Mouse (Mus musculus) midbrain, embryonic 15.5 days (tissue): ENCODE measurements around the gene Ptprcap. TPM values are rescaled to one million over a fixed set of nuclear protein-coding genes. Genes with fewer than 3 reads are reported as not detected.

Experiments
- ATAC-seq: fragments of 200-750 bp; cut with Nextera tagmentation; replicated peaks from 2 replicates; pipeline ENCODE4 v1.8.0; 2017; ENCODE audit warnings: moderate TSS enrichment
- H3K27ac ChIP-seq: fragments of 300-500 bp; sonication (generic); 2 replicates; pipeline ENCODE4 v1.5.1; 2015; ENCODE audit warnings: mild to moderate bottlenecking, inconsistent platforms
- H3K27me3 ChIP-seq: fragments of 300-500 bp; sonication (generic); replicated peaks from 2 replicates; pipeline ENCODE4 v1.6.1; 2015; ENCODE audit warnings: inconsistent platforms
- H3K36me3 ChIP-seq: fragments of 300-500 bp; sonication (generic); replicated peaks from 2 replicates; pipeline ENCODE4 v1.6.1; 2015; ENCODE audit warnings: inconsistent platforms
- H3K4me1 ChIP-seq: fragments of 300-500 bp; sonication (generic); 2 replicates; pipeline ENCODE4 v1.6.1; 2015; ENCODE audit warnings: inconsistent platforms
- H3K4me2 ChIP-seq: fragments of 300-500 bp; sonication (generic); 2 replicates; pipeline ENCODE4 v1.6.1; 2015; ENCODE audit warnings: inconsistent platforms, mild to moderate bottlenecking, moderate library complexity
- H3K4me3 ChIP-seq: fragments of 300-500 bp; sonication (generic); 2 replicates; pipeline ENCODE4 v1.5.1; 2015; ENCODE audit warnings: mild to moderate bottlenecking, inconsistent platforms
- H3K9ac ChIP-seq: fragments of 300-500 bp; sonication (generic); 2 replicates; pipeline ENCODE4 v1.6.1; 2015; ENCODE audit warnings: mild to moderate bottlenecking, inconsistent platforms
- H3K9me3 ChIP-seq: fragments of 300-500 bp; sonication (generic); 2 replicates; pipeline ENCODE4 v1.6.1; 2016; ENCODE audit warnings: inconsistent platforms
- WGBS: fragments of 180-500 bp; shearing (Covaris S2); methylation state at CpG from one replicate; pipeline ENCODE4 v1.1.7; 2015; ENCODE audit warnings: mixed read lengths; 5-methylcytosine and 5-hydroxymethylcytosine counted together
- polyA plus RNA-seq: library from polyadenylated mRNA; unstranded; fragments of >200 nt; fragmentation: Nextera tagmentation; extraction: Ambion mirVana; gene quantifications from 2 replicates; pipeline ENCODE4 v1.2.1, GENCODE M21; 2015

Ptprcap gene
- polyA plus RNA-seq, 1 experiment from 2014 or later, result 0.96 TPM

GRCm38 (mm10) chr19:4181892-4182291 is 28.5 kb downstream of the Ptprcap start:
- 43% methylated on average over 3 of the region's 3 CpGs for WGBS
- ATAC-seq, result no peak; the same call in 1 of the 2 replicates
- Histone ChIP-seq H3K4me2 (no peak overlapping the region), H3K27me3 (0 out of 2 replicates have a peak, but pooled peaks cover 2% of the 10 kb centered on the region), H3K9ac (no peak overlapping the region), H3K4me3 (no peak overlapping the region), H3K4me1 (peaks cover 9% of the 10 kb centered on the region), H3K9me3 (no peaks in the 10 kb centered on the region), H3K27ac (no peak overlapping the region), H3K36me3 (no peaks in the 10 kb centered on the region)

- no peak overlapping the region for H3K9ac ChIP-seq
- H3K9me3 ChIP-seq, result no peaks in the 10 kb centered on the region
- 78% methylated on average over 2 of the region's 2 CpGs for WGBS
These were observed 30.3 kb downstream of the Ptprcap start for GRCm38 (mm10) chr19:4183689-4184088.

GRCm38 (mm10) chr19:4184976-4185975 is 31.9 kb downstream of the Ptprcap start:
- no peaks in the 10 kb centered on the region for H3K27me3 ChIP-seq
- no peak for ATAC-seq

More at GRCm38 (mm10) chr19:4183689-4184088, 30.3 kb downstream of the Ptprcap start:
- Histone ChIP-seq H3K4me1 (peaks cover 9% of the 10 kb centered on the region), H3K27ac (no peak overlapping the region), H3K27me3 (no peaks in the 10 kb centered on the region), H3K4me2 (no peak overlapping the region), H3K4me3 (no peak overlapping the region), H3K36me3 (no peaks in the 10 kb centered on the region)
- ATAC-seq, result no peak

GRCm38 (mm10) chr19:4187303-4187702 is 33.9 kb downstream of the Ptprcap start:
- 75% methylated on average over 3 of the region's 3 CpGs for WGBS
- H3K4me2 ChIP-seq, result no peak overlapping the region
- H3K27me3 ChIP-seq, result no peaks in the 10 kb centered on the region
- H3K9ac ChIP-seq, result no peak overlapping the region
- H3K4me1 ChIP-seq, result peaks cover 2% of the 10 kb centered on the region; the same call in 1 of the 2 replicates
- no peak for ATAC-seq
- no peaks in the 10 kb centered on the region for H3K9me3 ChIP-seq
- H3K4me3 ChIP-seq, result no peak overlapping the region
- H3K27ac ChIP-seq, result no peak overlapping the region
- no peaks in the 10 kb centered on the region for H3K36me3 ChIP-seq

More at GRCm38 (mm10) chr19:4184976-4185975, 31.9 kb downstream of the Ptprcap start:
- H3K9me3 ChIP-seq, result no peaks in the 10 kb centered on the region
- H3K4me3 ChIP-seq, result no peak overlapping the region
- no peak overlapping the region for H3K27ac ChIP-seq
- WGBS, result 59% methylated on average over 15 of the region's 15 CpGs
- H3K9ac ChIP-seq, result no peak overlapping the region
- no peak overlapping the region for H3K4me2 ChIP-seq
- no peaks in the 10 kb centered on the region for H3K36me3 ChIP-seq
- H3K4me1 ChIP-seq, result peaks cover 9% of the 10 kb centered on the region

- Histone ChIP-seq H3K4me1 (peaks cover 14% of the 10 kb centered on the region), H3K9me3 (no peaks in the 10 kb centered on the region), H3K4me2 (no peak overlapping the region), H3K9ac (no peak overlapping the region), H3K27ac (no peak overlapping the region), H3K27me3 (no peaks in the 10 kb centered on the region), H3K36me3 (peaks cover 2% of the 10 kb centered on the region), H3K4me3 (no peak overlapping the region)
- ATAC-seq, result no peak
- 89% methylated on average over 12 of the region's 12 CpGs for WGBS
These were observed 35.7 kb downstream of the Ptprcap start for GRCm38 (mm10) chr19:4189051-4189620.

GRCm38 (mm10) chr19:4190831-4191334 is 37.5 kb downstream of the Ptprcap start, which contains the start of gene Tbc1d10c:
Tbc1d10c (minus strand) TSS chr19:4191284.
- Histone ChIP-seq H3K9me3 (no peaks in the 10 kb centered on the region), H3K4me3 (peak within 1 kb of the TSS; percentile 70), H3K27me3 (no peaks in the 10 kb centered on the region), H3K4me1 (peaks cover 19% of the 10 kb centered on the region), H3K36me3 (peaks cover 18% of the 10 kb centered on the region), H3K9ac (peak within 1 kb of the TSS; percentile 88), H3K27ac (peak within 1 kb of the TSS; percentile 84), H3K4me2 (peak within 1 kb of the TSS; percentile 93)
- 70% methylated on average over 4 of the region's 4 CpGs for WGBS
- 0 out of 2 replicates have a peak, but pooled peaks have one; percentile 6 for ATAC-seq

GRCm38 (mm10) chr19:4191528-4192250 is 38.3 kb downstream of the Ptprcap start, which contains the start of gene Ppp1ca:
Ppp1ca (plus strand) TSS chr19:4192065.
- Histone ChIP-seq H3K4me2 (peak within 1 kb of the TSS; percentile 93), H3K27me3 (no peaks in the 10 kb centered on the region), H3K27ac (peak within 1 kb of the TSS; percentile 84), H3K36me3 (peaks cover 26% of the 10 kb centered on the region), H3K9ac (peak within 1 kb of the TSS; percentile 88), H3K4me3 (peak within 1 kb of the TSS; percentile 70), H3K4me1 (peaks cover 24% of the 10 kb centered on the region), H3K9me3 (no peaks in the 10 kb centered on the region)
- ATAC-seq, result peak; percentile 90
- 6% methylated on average over 42 of the region's 47 CpGs for WGBS

- no peaks in the 10 kb centered on the region for H3K27me3 ChIP-seq
- peak overlapping the region; percentile 84 for H3K27ac ChIP-seq
- ATAC-seq, result peak; percentile 44
- H3K4me2 ChIP-seq, result peak overlapping the region; percentile 93
- peaks cover 24% of the 10 kb centered on the region for H3K4me1 ChIP-seq
- H3K4me3 ChIP-seq, result peak overlapping the region; percentile 70
- under 1% methylated on average over 50 of the region's 52 CpGs for WGBS
- H3K9ac ChIP-seq, result peak overlapping the region; percentile 88
- peaks cover 28% of the 10 kb centered on the region for H3K36me3 ChIP-seq
- H3K9me3 ChIP-seq, result no peaks in the 10 kb centered on the region
These were observed 39.0 kb downstream of the Ptprcap start for GRCm38 (mm10) chr19:4192251-4192985.

- Histone ChIP-seq H3K27ac (peak overlapping the region; percentile 84; the same call in 1 of the 2 replicates), H3K9me3 (no peaks in the 10 kb centered on the region), H3K27me3 (no peaks in the 10 kb centered on the region), H3K4me1 (peaks cover 24% of the 10 kb centered on the region), H3K4me2 (peak overlapping the region; percentile 93), H3K4me3 (peak overlapping the region; percentile 70), H3K9ac (peak overlapping the region; percentile 88), H3K36me3 (peaks cover 28% of the 10 kb centered on the region)
- no peak for ATAC-seq
- WGBS, result 55% methylated on average over 6 of the region's 6 CpGs
These were observed 39.7 kb downstream of the Ptprcap start for GRCm38 (mm10) chr19:4193129-4193528.

GRCm38 (mm10) chr19:4194021-4194724 is 40.8 kb downstream of the Ptprcap start:
- no peak for ATAC-seq
- Histone ChIP-seq H3K9ac (no peak overlapping the region), H3K4me1 (peaks cover 24% of the 10 kb centered on the region), H3K4me2 (peak overlapping the region; percentile 93), H3K36me3 (peaks cover 28% of the 10 kb centered on the region), H3K27ac (no peak overlapping the region), H3K4me3 (no peak overlapping the region), H3K9me3 (no peaks in the 10 kb centered on the region), H3K27me3 (no peaks in the 10 kb centered on the region)
- WGBS, result 83% methylated on average over 8 of the region's 8 CpGs
